Comparison of ENCODE assay signal across 26 mouse cellular contexts in the genomic region with DNA sequence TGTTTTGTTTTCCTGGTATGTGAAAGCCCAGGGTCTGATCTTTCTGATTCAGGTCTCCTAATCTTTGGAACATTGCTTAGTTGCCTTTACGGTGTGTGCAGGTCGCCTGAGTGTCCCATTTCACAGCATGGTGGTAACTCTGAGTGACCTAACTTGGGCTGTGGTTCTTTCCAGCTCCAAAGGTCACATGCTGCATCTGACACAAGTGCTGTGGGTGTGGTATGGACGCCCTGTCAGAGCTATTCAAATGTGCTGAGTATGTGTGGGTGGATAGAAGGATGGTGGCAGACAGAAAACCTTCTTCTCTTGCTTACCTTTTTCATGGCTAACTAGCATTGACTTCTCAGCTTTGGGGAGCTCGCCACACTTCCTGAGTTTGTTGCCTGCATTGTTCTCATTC.
DNase-seq lines count a peak whose midpoint lies in the region; ATAC-seq and TF ChIP-seq lines count a peak whose summit lies in the region.
"Had no signal": no experiment of that assay in that cellular context is flagged by ENCODE, and none has a peak within 500 bp of the region (broad histone marks: within the 10 kb centered on the region; RNA-seq: fewer than 3 reads in every experiment).

No protein-coding gene starts in this region.

- peaks cover 7% of the 10 kb centered on the region for H3K4me1 ChIP-seq in liver, adult 2 months (ENCODE audit: control insufficient read depth, insufficient read depth, low read length)
- H3K4me1 ChIP-seq in liver, embryonic 11.5 days (replicated peaks; ENCODE audit: control insufficient read depth, insufficient read depth, low read length): no peaks in the 10 kb centered on the region
- H3K4me1 ChIP-seq in kidney, embryonic 16.5 days (ENCODE audit: insufficient read depth, low read length): no peaks in the 10 kb centered on the region
- H3K4me1 ChIP-seq: liver, embryonic 13.5 days; megakaryocyte, embryonic 14.5 days had no signal

- ATAC-seq in liver, embryonic 11.5 days (replicated peaks; ENCODE audit: low FRiP score): no peak
- ATAC-seq in monocyte, adult 5-6 weeks (replicated peaks; ENCODE audit: insufficient number of reproducible peaks, low FRiP score, low TSS enrichment, poor library complexity, severe bottlenecking): peak; percentile 45
- ATAC-seq in kidney, embryonic 16.5 days (ENCODE audit: low FRiP score, low TSS enrichment): no peak
- ATAC-seq: forebrain, embryonic 14.5 days; midbrain, embryonic 13.5 days; Patski had no signal

- no peak overlapping the region for H3K4me2 ChIP-seq in liver, embryonic 11.5 days
- H3K4me2 ChIP-seq in kidney, embryonic 16.5 days (replicated peaks; ENCODE audit: low read depth, low read length): no peak overlapping the region
- H3K4me2 ChIP-seq: hindbrain, embryonic 14.5 days; limb, embryonic 12.5 days; liver, embryonic 13.5 days; midbrain, embryonic 13.5 days; neural tube, embryonic 13.5 days had no signal

- no peaks in the 10 kb centered on the region for H3K27me3 ChIP-seq in liver, adult 2 months (ENCODE audit: control insufficient read depth, insufficient read depth, low read length)
- no peaks in the 10 kb centered on the region for H3K27me3 ChIP-seq in liver, embryonic 11.5 days (replicated peaks; ENCODE audit: control insufficient read depth, insufficient read depth, low read length)
- no peaks in the 10 kb centered on the region for H3K27me3 ChIP-seq in kidney, embryonic 16.5 days (ENCODE audit: insufficient read depth, low read length)
- H3K27me3 ChIP-seq: limb, embryonic 12.5 days; liver, embryonic 13.5 days; midbrain, embryonic 13.5 days; neural tube, embryonic 13.5 days; Patski had no signal

- intact Hi-C loops in left cerebral cortex, postnatal 25 days (cut with DNase I): no loop called here

- no peak overlapping the region for H3K27ac ChIP-seq in liver, adult 2 months (replicated peaks; ENCODE audit: insufficient read depth, low read depth, low read length)
- H3K27ac ChIP-seq in liver, embryonic 11.5 days (ENCODE audit: low read depth, low read length): no peak overlapping the region
- no peak overlapping the region for H3K27ac ChIP-seq in kidney, embryonic 16.5 days (ENCODE audit: low read length)
- H3K27ac ChIP-seq: gastrocnemius, adult 2 months; hindbrain, embryonic 14.5 days; limb, embryonic 12.5 days; liver, embryonic 13.5 days; midbrain, embryonic 13.5 days; neural tube, embryonic 13.5 days had no signal

- H3K79me2 ChIP-seq in liver, adult 2 months (ENCODE audit: control insufficient read depth, insufficient read depth, low read length): no peaks in the 10 kb centered on the region

- no peak for TF ChIP-seq POLR2A in liver, adult 2 months (IDR thresholded peaks at IDR 0.05; ENCODE audit: extremely low read depth, insufficient read depth, low read length)

- DNase-seq in liver, adult 2 months (ENCODE audit: extremely low read depth, low read depth, low spot score): peak; percentile 45
- DNase-seq in liver, embryonic 11.5 days (ENCODE audit: low spot score): no peak
- peak; percentile 21 for DNase-seq in ZHBTc4 (ENCODE audit: low read depth, low spot score)
- no peak for DNase-seq in left cerebral cortex, postnatal 25 days (ENCODE audit: low spot score in 2 of 2)
- no peak for DNase-seq in retina, embryonic 14.5 days (ENCODE audit: low spot score)
- DNase-seq: adrenal gland, postnatal 14 days; B cell, adult 2 months; cerebellum, adult 2 months; cerebellum, postnatal 36 days; gastrocnemius, adult 2 months; heart, postnatal 4 days; kidney, adult 2 months; kidney, postnatal 10 days; liver, embryonic 13.5 days; lung, adult 2 months; lung, postnatal 14 days had no signal

- no peak overlapping the region for H3K9ac ChIP-seq in liver, adult 2 months (ENCODE audit: low read depth, low read length)
- no peak overlapping the region for H3K9ac ChIP-seq in liver, embryonic 11.5 days (ENCODE audit: low read depth, low read length)
- no peak overlapping the region for H3K9ac ChIP-seq in kidney, embryonic 16.5 days (replicated peaks; ENCODE audit: low read length)
- H3K9ac ChIP-seq: hindbrain, embryonic 14.5 days; limb, embryonic 12.5 days; liver, embryonic 13.5 days; midbrain, embryonic 13.5 days; neural tube, embryonic 13.5 days had no signal

- no peaks in the 10 kb centered on the region for H3K36me3 ChIP-seq in liver, adult 2 months (ENCODE audit: control insufficient read depth, insufficient read depth, low read length)
- no peaks in the 10 kb centered on the region for H3K36me3 ChIP-seq in liver, embryonic 11.5 days (ENCODE audit: control insufficient read depth, insufficient read depth, low read length)
- H3K36me3 ChIP-seq in kidney, embryonic 16.5 days (ENCODE audit: insufficient read depth, low read length): no peaks in the 10 kb centered on the region
- H3K36me3 ChIP-seq: G1E; limb, embryonic 12.5 days; liver, embryonic 13.5 days; neural tube, embryonic 13.5 days had no signal

- TF ChIP-seq CTCF in liver, adult 2 months (IDR thresholded peaks at IDR 0.05; ENCODE audit: low read depth, low read length): no peak

- 68% methylated on average over 4 of the region's 4 CpGs for WGBS in liver, adult 2 months
- 65% methylated on average over 4 of the region's 4 CpGs for WGBS in liver, embryonic 11.5 days
- WGBS in kidney, embryonic 16.5 days: 80% methylated on average over 4 of the region's 4 CpGs

- no peak overlapping the region for H3K4me3 ChIP-seq in liver, adult 2 months (ENCODE audit: insufficient read depth, low read depth, low read length)
- no peak overlapping the region for H3K4me3 ChIP-seq in liver, embryonic 11.5 days (ENCODE audit: low read depth, low read length)
- no peak overlapping the region for H3K4me3 ChIP-seq in kidney, embryonic 16.5 days (ENCODE audit: low read length)
- H3K4me3 ChIP-seq: gastrocnemius, adult 2 months; limb, embryonic 12.5 days; liver, embryonic 13.5 days; megakaryocyte, embryonic 14.5 days; midbrain, embryonic 13.5 days; neural tube, embryonic 13.5 days had no signal

- no peaks in the 10 kb centered on the region for H3K9me3 ChIP-seq in liver, embryonic 11.5 days (ENCODE audit: control insufficient read depth, low read length)
- H3K9me3 ChIP-seq in kidney, embryonic 16.5 days (ENCODE audit: low read length): peaks cover 15% of the 10 kb centered on the region
- H3K9me3 ChIP-seq: liver, embryonic 13.5 days had no signal

Comparison
In these comparisons a context has a peak if more than half of its experiments do, and no peak if none do; other contexts are left out.
1. DNase-seq: peak in liver, adult 2 months (single experiment) and ZHBTc4 (single experiment); none in liver, embryonic 11.5 days (single experiment), left cerebral cortex, postnatal 25 days (0 of 2) and retina, embryonic 14.5 days (single experiment).